Mouse (Mus musculus) hindbrain, postnatal 0 days (tissue): ENCODE results near the gene Polr1e. TPM values are rescaled to one million over a fixed set of nuclear protein-coding genes. Genes with fewer than 3 reads are reported as not detected.
A peak's percentile ranks its signal among the peaks of the same experiment; 100 is the strongest.

Experiments used
- ATAC-seq: fragments of 200-750 bp; cut with Nextera tagmentation; 2 replicates; pipeline ENCODE4 v1.8.0; 2017; ENCODE audit warnings: mild to moderate bottlenecking, moderate TSS enrichment, moderate library complexity
- DNase-seq: peaks from one replicate; pipeline ENCODE4 v3.0.0-alpha.2; 2015; ENCODE audit warnings: low spot score
- H3K27ac ChIP-seq: fragments of 300-500 bp; sonication (generic); 2 replicates; pipeline ENCODE4 v1.5.1; 2014; ENCODE audit warnings: mild to moderate bottlenecking
- H3K27me3 ChIP-seq: fragments of 300-500 bp; sonication (generic); 2 replicates; pipeline ENCODE4 v1.6.1; 2014; ENCODE audit warnings: low read length, mixed read lengths; ENCODE audit not compliant: insufficient read depth
- H3K36me3 ChIP-seq: fragments of 300-500 bp; sonication (generic); 2 replicates; pipeline ENCODE4 v1.6.1; 2014; ENCODE audit warnings: low read length, mixed read lengths; ENCODE audit not compliant: insufficient read depth
- H3K4me1 ChIP-seq: fragments of 300-500 bp; sonication (generic); 2 replicates; pipeline ENCODE4 v1.6.1; 2014; ENCODE audit warnings: antibody characterized with exemption, low read length, mixed read lengths; ENCODE audit not compliant: insufficient read depth
- H3K4me2 ChIP-seq: fragments of 300-500 bp; sonication (generic); 2 replicates; pipeline ENCODE4 v1.6.1; 2014; ENCODE audit warnings: low read depth, mild to moderate bottlenecking, low read length, moderate library complexity, mixed read lengths
- H3K4me3 ChIP-seq: fragments of 300-500 bp; sonication (generic); 2 replicates; pipeline ENCODE4 v1.5.1; 2014; ENCODE audit warnings: low read length
- H3K9ac ChIP-seq: fragments of 300-500 bp; sonication (generic); replicated peaks from 2 replicates; pipeline ENCODE4 v1.6.1; 2014; ENCODE audit warnings: mild to moderate bottlenecking, low read length, moderate library complexity, mixed read lengths
- H3K9me3 ChIP-seq: fragments of 300-500 bp; sonication (generic); 2 replicates; pipeline ENCODE4 v1.6.1; 2016; ENCODE audit warnings: low read length, mixed read lengths
- CTCF ChIP-seq: IDR thresholded peaks from 2 replicates; pipeline ENCODE4 v1.5.1; 2016; ENCODE audit warnings: antibody characterized with exemption, control low read depth, low read depth
- WGBS: fragments of 180-500 bp; shearing (Covaris S2); extraction: QIAGEN DNeasy Blood & Tissue Kit; methylation state at CpG from one replicate; pipeline ENCODE4 v1.1.7; 2014; 5-methylcytosine and 5-hydroxymethylcytosine counted together
- polyA plus RNA-seq: library from polyadenylated mRNA; unstranded; fragments of >200 nt; fragmentation: Nextera tagmentation; extraction: Ambion mirVana; gene quantifications from 2 replicates; pipeline ENCODE4 v1.2.1, GENCODE M21; 2015
- total RNA-seq: library from RNA; depleted of rRNA; stranded (reverse); fragments of >200 nt; gene quantifications from 2 replicates; pipeline ENCODE4 v1.2.3, GENCODE M21; 2014

Polr1e gene
- total and polyA plus RNA-seq, 2 experiments from 2014 or later: 8.2 to 27.2 TPM

DNA sequence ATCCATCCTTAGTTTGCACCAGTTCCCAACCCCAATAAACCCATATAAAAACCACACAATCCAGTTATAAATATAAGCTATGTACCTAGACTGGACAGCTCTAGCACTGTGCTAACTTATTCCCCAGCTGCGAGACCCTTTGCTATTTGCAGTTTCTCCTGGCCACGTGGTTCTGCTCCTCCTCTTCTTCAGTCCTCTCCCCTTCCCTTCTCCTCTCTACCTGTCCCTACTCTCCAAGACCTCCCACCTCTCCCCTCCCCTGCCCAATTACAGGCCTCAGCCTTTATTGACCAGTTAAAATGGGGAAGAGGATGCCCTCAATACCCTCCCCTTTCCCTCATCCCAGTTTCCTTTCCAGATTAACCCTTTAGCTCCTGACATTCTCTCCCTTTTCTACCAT lies 4.8 kb upstream of the Polr1e start:
- DNase-seq (no peak), ATAC-seq (no peak)
- Histone ChIP-seq H3K27ac (peak overlapping the region; percentile 74; the same call in 1 of the 2 replicates), H3K4me3 (peak overlapping the region; percentile 52), H3K9ac (no peak overlapping the region; the same call in 1 of the 2 replicates), H3K27me3 (no peaks in the 10 kb centered on the region), H3K36me3 (no peaks in the 10 kb centered on the region), H3K4me1 (peaks cover 17% of the 10 kb centered on the region), H3K4me2 (peak overlapping the region; percentile 71), H3K9me3 (no peaks in the 10 kb centered on the region)
- 11% methylated on average over 2 of the region's 2 CpGs for WGBS
- no peak for TF ChIP-seq CTCF

GRCm38 (mm10) chr4:45015615-45016014 lies 2.8 kb upstream of the Polr1e start:
- peak; percentile 80 for DNase-seq
- Histone ChIP-seq H3K9ac (no peak overlapping the region), H3K27ac (no peak overlapping the region), H3K4me1 (peaks cover 17% of the 10 kb centered on the region; the same call in 1 of the 2 replicates), H3K27me3 (no peaks in the 10 kb centered on the region), H3K4me2 (no peak overlapping the region), H3K4me3 (no peak overlapping the region), H3K9me3 (no peaks in the 10 kb centered on the region), H3K36me3 (no peaks in the 10 kb centered on the region)
- ATAC-seq: no peak
- peak; percentile 82 for TF ChIP-seq CTCF
- WGBS: 11% methylated on average over 3 of the region's 3 CpGs

- peaks cover 9% of the 10 kb centered on the region; the same call in 1 of the 2 replicates for H3K4me1 ChIP-seq
- no peaks in the 10 kb centered on the region for H3K9me3 ChIP-seq
- peaks cover 15% of the 10 kb centered on the region for H3K36me3 ChIP-seq
- TF ChIP-seq CTCF: no peak
- peak overlapping the region; percentile 66 for H3K9ac ChIP-seq
- H3K27ac ChIP-seq: no peak overlapping the region
- peak overlapping the region; percentile 77 for H3K4me3 ChIP-seq
- H3K27me3 ChIP-seq: no peaks in the 10 kb centered on the region
- H3K4me2 ChIP-seq: peak overlapping the region; percentile 93
- DNase-seq (no peak), ATAC-seq (0 out of 2 replicates have a peak, but pooled peaks have one; percentile 16)
- WGBS: 4% methylated on average over 14 of the region's 14 CpGs
Observed at GRCm38 (mm10) chr4:45019009-45019408, 626 bp downstream of the Polr1e start.

DNA sequence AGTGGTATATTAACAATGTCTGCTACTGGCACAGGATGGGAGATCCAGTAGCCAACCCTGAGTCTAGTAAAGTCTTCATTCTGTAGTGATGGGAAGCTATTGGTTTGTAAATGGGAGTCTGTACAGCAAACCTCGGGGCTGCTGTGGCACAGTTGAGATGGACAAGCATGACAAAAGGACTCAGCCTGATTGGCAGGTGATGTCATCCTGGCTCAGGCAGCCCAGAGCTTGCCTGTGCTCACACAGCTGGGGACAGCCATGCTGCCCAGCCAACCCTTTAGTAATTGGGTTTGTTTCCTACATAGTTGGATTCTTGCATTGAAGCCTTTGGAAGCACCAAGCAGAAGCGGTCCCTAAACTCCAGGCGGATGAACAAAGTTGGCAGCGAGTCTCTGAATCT lies 8.1 kb downstream of the Polr1e start:
- no peak overlapping the region for H3K4me2 ChIP-seq
- H3K9ac ChIP-seq: no peak overlapping the region
- no peaks in the 10 kb centered on the region for H3K9me3 ChIP-seq
- H3K27me3 ChIP-seq: no peaks in the 10 kb centered on the region
- H3K4me1 ChIP-seq: no peaks in the 10 kb centered on the region
- WGBS: 67% methylated on average over 4 of the region's 4 CpGs
- no peak overlapping the region for H3K4me3 ChIP-seq
- ATAC-seq: peak; percentile 80
- no peak overlapping the region for H3K27ac ChIP-seq
- no peak for TF ChIP-seq CTCF
- H3K36me3 ChIP-seq: peaks cover 39% of the 10 kb centered on the region
- DNase-seq: no peak

- no peak overlapping the region for H3K27ac ChIP-seq
- WGBS: 92% methylated on average over 9 of the region's 9 CpGs
- H3K36me3 ChIP-seq: peaks cover 74% of the 10 kb centered on the region
- H3K27me3 ChIP-seq: no peaks in the 10 kb centered on the region
- H3K9me3 ChIP-seq: no peaks in the 10 kb centered on the region
- DNase-seq (no peak), ATAC-seq (no peak)
- H3K4me3 ChIP-seq: no peak overlapping the region
- no peak for TF ChIP-seq CTCF
- no peak overlapping the region for H3K9ac ChIP-seq
- H3K4me1 ChIP-seq: no peaks in the 10 kb centered on the region
- no peak overlapping the region for H3K4me2 ChIP-seq
Observed at GRCm38 (mm10) chr4:45032586-45032985, 14.2 kb downstream of the Polr1e start.

GRCm38 (mm10) chr4:45034693-45035628 lies 16.6 kb downstream of the Polr1e start:
- Histone ChIP-seq H3K4me1 (no peaks in the 10 kb centered on the region), H3K27me3 (no peaks in the 10 kb centered on the region), H3K36me3 (peaks cover 68% of the 10 kb centered on the region), H3K9ac (no peak overlapping the region), H3K9me3 (no peaks in the 10 kb centered on the region), H3K4me3 (no peak overlapping the region), H3K27ac (no peak overlapping the region), H3K4me2 (no peak overlapping the region)
- TF ChIP-seq CTCF: no peak
- DNase-seq (no peak), ATAC-seq (no peak)
- WGBS: 78% methylated on average over 16 of the region's 16 CpGs

DNA sequence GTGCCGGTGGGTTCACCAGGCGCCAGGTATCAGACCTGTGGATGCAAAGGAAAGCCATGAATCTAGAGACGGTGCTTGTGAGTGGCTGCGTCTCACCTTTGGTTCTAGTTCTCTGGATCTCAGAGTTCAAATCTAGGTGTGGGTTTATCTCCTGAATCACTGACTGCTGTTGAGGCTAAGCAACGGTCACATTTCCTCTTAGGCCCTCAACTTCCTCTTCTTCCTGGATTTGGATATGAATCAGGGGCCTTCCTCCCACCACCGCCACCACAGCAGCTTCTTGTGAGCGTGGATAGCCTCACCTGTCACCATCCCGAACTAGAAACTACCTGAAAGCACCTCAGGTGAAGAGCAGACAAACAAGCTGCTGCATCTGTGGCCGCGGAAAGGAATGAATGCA lies 17.7 kb downstream of the Polr1e start:
- H3K4me3 ChIP-seq: no peak overlapping the region
- H3K4me1 ChIP-seq: no peaks in the 10 kb centered on the region
- H3K27ac ChIP-seq: no peak overlapping the region
- ATAC-seq (no peak), DNase-seq (no peak)
- WGBS: 92% methylated on average over 10 of the region's 10 CpGs
- H3K27me3 ChIP-seq: no peaks in the 10 kb centered on the region
- H3K9me3 ChIP-seq: no peaks in the 10 kb centered on the region
- no peak overlapping the region for H3K4me2 ChIP-seq
- TF ChIP-seq CTCF: no peak
- no peak overlapping the region for H3K9ac ChIP-seq
- H3K36me3 ChIP-seq: peaks cover 68% of the 10 kb centered on the region
